Mouse (Mus musculus) erythroblast, embryonic 14.5 days (primary cell): ENCODE data around the gene Esyt1.

Source experiments
- GATA1 ChIP-seq: IDR thresholded peaks from 2 replicates; pipeline ENCODE4 v1.6.1; 2012; ENCODE audit warnings: low read length, inconsistent platforms, mixed read lengths
- TAL1 ChIP-seq: IDR thresholded peaks from 3 replicates; pipeline ENCODE4 v1.6.1; 2012; ENCODE audit warnings: low read length, inconsistent platforms, mixed read lengths

DNA sequence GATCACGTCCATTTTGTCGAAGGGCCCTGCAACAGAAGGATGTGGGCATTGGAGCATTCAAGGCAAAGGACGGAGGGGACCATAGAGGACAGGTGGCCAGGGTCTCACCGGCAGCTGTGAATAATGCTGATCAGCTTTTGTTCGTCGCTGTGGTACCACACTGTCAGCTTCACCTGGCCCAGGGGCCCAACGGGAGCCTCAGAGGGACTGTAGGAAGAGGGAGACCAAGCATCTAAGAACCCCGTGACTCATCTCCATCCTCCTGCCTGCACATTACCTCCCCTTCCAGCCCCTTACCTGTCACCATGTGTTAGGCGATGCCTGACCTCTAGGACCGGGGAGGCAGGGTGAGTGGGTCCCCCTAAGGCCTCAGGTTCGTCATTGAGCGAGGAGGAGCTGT is 13.9 kb downstream of the Esyt1 start:
- TF ChIP-seq GATA1 (no peak), TAL1 (no peak)
